Mouse (Mus musculus): ENCODE data around the gene Ppp2r5d.

Gene Ppp2r5d

GRCm38 (mm10) chr17:46644152-46644805 is 60.6 kb downstream of the Ppp2r5d start:
- DNase-seq = no peak

GRCm38 (mm10) chr17:46642060-46642459 is 62.9 kb downstream of the Ppp2r5d start:
- DNase-seq = no peak

GRCm38 (mm10) chr17:46639929-46640328 is 65.0 kb downstream of the Ppp2r5d start:
- no peak for DNase-seq

- peak; percentile 64 to 66 for DNase-seq
These were observed 67.9 kb downstream of the Ppp2r5d start for GRCm38 (mm10) chr17:46636831-46637523.
